ENCODE assay signal across 15 mouse cellular contexts in the genomic region with DNA sequence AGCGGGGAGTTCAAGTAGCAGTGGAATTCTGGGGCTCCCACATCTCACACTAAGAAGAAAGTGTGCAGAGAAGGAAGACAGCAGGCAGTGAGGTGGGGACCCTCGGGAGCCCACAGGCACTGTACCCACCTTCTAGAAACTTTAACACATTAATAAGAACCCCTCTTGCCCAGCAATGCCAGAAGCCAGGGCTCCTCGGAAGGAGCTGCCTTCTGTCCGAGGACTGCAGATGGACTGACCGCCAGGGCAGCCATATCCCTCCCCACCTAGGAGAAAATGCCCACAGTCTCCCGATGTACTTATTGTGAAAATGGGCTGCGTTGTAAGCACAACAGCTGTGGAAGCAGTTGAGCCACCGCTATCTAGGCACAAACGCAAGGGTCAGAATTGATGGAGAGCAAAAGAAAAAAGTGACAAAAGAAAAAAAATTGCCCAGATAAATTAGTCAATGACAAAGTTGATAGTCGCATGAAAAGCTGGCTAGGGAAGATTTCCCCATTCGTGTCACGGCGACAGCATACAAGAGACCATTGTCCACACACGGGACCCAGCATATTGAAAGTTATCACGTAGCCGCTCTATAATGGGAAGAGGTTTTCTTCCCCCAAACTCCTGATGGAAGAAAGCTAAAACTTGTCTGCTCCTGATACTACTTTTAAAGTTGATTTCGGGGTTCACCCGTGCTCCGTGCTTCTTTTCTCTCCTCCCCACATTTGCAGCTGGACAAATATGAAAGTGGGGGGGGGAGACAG. TPM values are rescaled to one million over a fixed set of nuclear protein-coding genes. Genes with fewer than 3 reads are reported as not detected.
DNase-seq lines count a peak whose midpoint lies in the region; ATAC-seq and TF ChIP-seq lines count a peak whose summit lies in the region.
"Had no signal": no experiment of that assay in that cellular context is flagged by ENCODE, and none has a peak within 500 bp of the region (broad histone marks: within the 10 kb centered on the region; RNA-seq: fewer than 3 reads in every experiment).

No protein-coding gene starts in this region.

- TF ChIP-seq CTCF in cerebellum, adult 2 months (IDR thresholded peaks at IDR 0.05; ENCODE audit: borderline replicate concordance, insufficient read depth, low read depth, low read length) = no peak

- H3K27ac ChIP-seq in cerebellum, adult 2 months (ENCODE audit: insufficient read depth, low read length) = no peak overlapping the region
- H3K27ac ChIP-seq in embryonic facial prominence, embryonic 13.5 days = no peak overlapping the region
- H3K27ac ChIP-seq in hindbrain, embryonic 11.5 days (ENCODE audit: low read depth, low read length) = peak overlapping the region; percentile 85
- H3K27ac ChIP-seq in midbrain, embryonic 15.5 days = peak overlapping the region; percentile 46

- H3K4me1 ChIP-seq in cerebellum, adult 2 months (ENCODE audit: control insufficient read depth, insufficient read depth, low read length) = peaks cover 6% of the 10 kb centered on the region; the same call in 1 of the 2 replicates
- H3K4me1 ChIP-seq in embryonic facial prominence, embryonic 13.5 days = peaks cover 47% of the 10 kb centered on the region
- H3K4me1 ChIP-seq in hindbrain, embryonic 11.5 days (replicated peaks; ENCODE audit: control insufficient read depth, insufficient read depth, low read length) = peaks cover 11% of the 10 kb centered on the region
- H3K4me1 ChIP-seq in midbrain, embryonic 15.5 days = peaks cover 21% of the 10 kb centered on the region

- H3K36me3 ChIP-seq in embryonic facial prominence, embryonic 13.5 days = no peaks in the 10 kb centered on the region
- no peaks in the 10 kb centered on the region for H3K36me3 ChIP-seq in hindbrain, embryonic 11.5 days (ENCODE audit: control insufficient read depth, insufficient read depth, low read length)
- no peaks in the 10 kb centered on the region for H3K36me3 ChIP-seq in midbrain, embryonic 15.5 days (replicated peaks)
- H3K36me3 ChIP-seq: limb, embryonic 10.5 days had no signal

- 12% methylated on average over 19 of the region's 19 CpGs for WGBS in cerebellum, adult 2 months
- 69% methylated on average over 19 of the region's 19 CpGs for WGBS in embryonic facial prominence, embryonic 13.5 days
- WGBS in hindbrain, embryonic 11.5 days = 54% methylated on average over 19 of the region's 19 CpGs
- WGBS in midbrain, embryonic 15.5 days = 47% methylated on average over 19 of the region's 19 CpGs

- H3K27me3 ChIP-seq in cerebellum, adult 2 months (ENCODE audit: control insufficient read depth, insufficient read depth, low read length) = no peaks in the 10 kb centered on the region
- H3K27me3 ChIP-seq in embryonic facial prominence, embryonic 13.5 days = peaks cover 2% of the 10 kb centered on the region; the same call in 1 of the 2 replicates
- no peaks in the 10 kb centered on the region for H3K27me3 ChIP-seq in hindbrain, embryonic 11.5 days (ENCODE audit: control insufficient read depth, insufficient read depth, low read length)
- no peaks in the 10 kb centered on the region for H3K27me3 ChIP-seq in midbrain, embryonic 15.5 days (replicated peaks)

- peak overlapping the region; percentile 57 for H3K4me3 ChIP-seq in cerebellum, adult 2 months (replicated peaks; ENCODE audit: insufficient read depth, low read depth, low read length)
- H3K4me3 ChIP-seq in embryonic facial prominence, embryonic 13.5 days = no peak overlapping the region
- H3K4me3 ChIP-seq in hindbrain, embryonic 11.5 days (ENCODE audit: low read depth, low read length) = peak overlapping the region; percentile 6; the same call in 1 of the 2 replicates
- peak overlapping the region; percentile 8 for H3K4me3 ChIP-seq in midbrain, embryonic 15.5 days
- H3K4me3 ChIP-seq: limb, embryonic 10.5 days had no signal

- ATAC-seq in embryonic facial prominence, embryonic 13.5 days (ENCODE audit: insufficient number of reproducible peaks, insufficient read depth, low FRiP score, low TSS enrichment, low read depth) = no peak
- ATAC-seq in hindbrain, embryonic 11.5 days (ENCODE audit: low FRiP score) = peak; percentile 77
- ATAC-seq in midbrain, embryonic 15.5 days (replicated peaks) = no peak; the same call in 1 of the 2 replicates

- H3K9ac ChIP-seq in embryonic facial prominence, embryonic 13.5 days = 0 out of 2 replicates have a peak overlapping the region, but pooled peaks have one; percentile 16
- H3K9ac ChIP-seq in hindbrain, embryonic 11.5 days (ENCODE audit: low read depth, low read length) = peak overlapping the region; percentile 36
- no peak overlapping the region for H3K9ac ChIP-seq in midbrain, embryonic 15.5 days

- H3K4me2 ChIP-seq in embryonic facial prominence, embryonic 13.5 days = peak overlapping the region; percentile 29
- peak overlapping the region; percentile 36 for H3K4me2 ChIP-seq in hindbrain, embryonic 11.5 days (replicated peaks; ENCODE audit: low read depth, low read length)
- H3K4me2 ChIP-seq in midbrain, embryonic 15.5 days = peak overlapping the region; percentile 28

- no peaks in the 10 kb centered on the region for H3K9me3 ChIP-seq in embryonic facial prominence, embryonic 13.5 days
- no peaks in the 10 kb centered on the region for H3K9me3 ChIP-seq in hindbrain, embryonic 11.5 days (ENCODE audit: control insufficient read depth, low read length)
- no peaks in the 10 kb centered on the region for H3K9me3 ChIP-seq in midbrain, embryonic 15.5 days
- H3K9me3 ChIP-seq: limb, embryonic 10.5 days had no signal

- TF ChIP-seq POLR2A in cerebellum, adult 2 months (IDR thresholded peaks at IDR 0.05; ENCODE audit: borderline replicate concordance, insufficient read depth, low read length) = no peak

- no peak for DNase-seq in cerebellum, adult 2 months
- no peak for DNase-seq in cerebellum, adult 18-20 months
- DNase-seq in hindbrain, embryonic 11.5 days (ENCODE audit: low spot score) = peak; percentile 45
- DNase-seq in embryo, embryonic 10 days (ENCODE audit: low spot score) = no peak
- no peak for DNase-seq in retina, postnatal 1 day
- DNase-seq in thymus, postnatal 14 days = no peak
- DNase-seq: adrenal gland, postnatal 36 days; cerebellum, adult 11-12 months; gastrocnemius, postnatal 36 days; heart, postnatal 14 days; kidney, adult 8-10 months; right cerebral cortex, postnatal 25 days had no signal

RNA-seq across cellular contexts. Expression of a gene that starts 1.3 kb away (rescaled TPM):
- polyA plus RNA-seq in cerebellum, adult 2 months (2012; rRNA removed) = 44.3 and 45.5 TPM in 2 replicates
- 104 and 132 TPM in 2 replicates for polyA plus RNA-seq in embryonic facial prominence, embryonic 13.5 days (2015; fragmentation: Nextera tagmentation; extraction: Ambion mirVana)
- polyA plus RNA-seq in hindbrain, embryonic 11.5 days (2014; fragmentation: Nextera tagmentation; extraction: Ambion mirVana) = 28.6 and 38.6 TPM in 2 replicates
- polyA plus RNA-seq in midbrain, embryonic 15.5 days (2015; fragmentation: Nextera tagmentation; extraction: Ambion mirVana) = 52.4 and 52.8 TPM in 2 replicates

Comparison
In these comparisons a context has a peak if more than half of its experiments do, and no peak if none do; other contexts are left out.
1. H3K27ac ChIP-seq: peak in hindbrain, embryonic 11.5 days (single experiment) and midbrain, embryonic 15.5 days (single experiment); none in cerebellum, adult 2 months (single experiment) and embryonic facial prominence, embryonic 13.5 days (single experiment).
2. Peak in every context shown above with its lines, with median percentiles within 50 percentile points of each other: H3K4me2 ChIP-seq.